9 mouse cellular contexts compared by ENCODE assay signal in the genomic region with DNA sequence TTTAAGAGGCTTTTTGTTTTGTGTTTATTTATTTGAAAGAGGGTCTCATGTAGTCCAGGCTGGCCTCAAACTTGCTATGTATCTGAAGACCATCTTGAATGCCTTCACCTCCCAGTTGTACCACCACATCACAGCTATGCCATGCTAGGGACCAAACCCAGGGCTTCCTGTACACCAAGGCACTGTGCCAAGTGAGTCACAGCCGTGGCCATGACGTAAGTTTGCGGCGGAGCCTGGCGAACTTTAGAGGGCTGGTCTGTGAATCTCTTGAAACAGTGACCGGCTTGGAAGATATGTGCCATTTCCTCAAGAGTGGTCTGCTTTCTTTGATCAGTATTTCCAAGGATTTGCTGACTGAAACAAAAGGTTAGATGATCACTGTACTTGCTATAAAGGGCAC. TPM values are rescaled to one million over a fixed set of nuclear protein-coding genes. Genes with fewer than 3 reads are reported as not detected.
DNase-seq lines count a peak whose midpoint lies in the region; ATAC-seq and TF ChIP-seq lines count a peak whose summit lies in the region.
"Had no signal": no experiment of that assay in that cellular context is flagged by ENCODE, and none has a peak within 500 bp of the region (broad histone marks: within the 10 kb centered on the region; RNA-seq: fewer than 3 reads in every experiment).

No protein-coding gene starts in this region.

- H3K36me3 ChIP-seq in kidney, adult 2 months (ENCODE audit: control insufficient read depth, insufficient read depth, low read length) = no peaks in the 10 kb centered on the region
- no peaks in the 10 kb centered on the region for H3K36me3 ChIP-seq in kidney, embryonic 16.5 days (ENCODE audit: insufficient read depth, low read length)
- H3K36me3 ChIP-seq in hindbrain, embryonic 11.5 days (ENCODE audit: control insufficient read depth, insufficient read depth, low read length) = no peaks in the 10 kb centered on the region
- H3K36me3 ChIP-seq in forebrain, embryonic 12.5 days (replicated peaks) = no peaks in the 10 kb centered on the region
- H3K36me3 ChIP-seq: neural tube, embryonic 13.5 days had no signal

- no peak for TF ChIP-seq POLR2A in kidney, adult 2 months (IDR thresholded peaks at IDR 0.05; ENCODE audit: low read depth, low read length)

- no peak overlapping the region for H3K27ac ChIP-seq in kidney, adult 2 months (ENCODE audit: insufficient read depth, low read depth, low read length)
- no peak overlapping the region for H3K27ac ChIP-seq in kidney, embryonic 16.5 days (ENCODE audit: low read length)
- no peak overlapping the region for H3K27ac ChIP-seq in hindbrain, embryonic 11.5 days (ENCODE audit: low read depth, low read length)
- H3K27ac ChIP-seq in forebrain, embryonic 12.5 days = no peak overlapping the region
- H3K27ac ChIP-seq: neural tube, embryonic 13.5 days had no signal

- ATAC-seq in kidney, embryonic 16.5 days (ENCODE audit: low FRiP score, low TSS enrichment) = no peak
- no peak for ATAC-seq in hindbrain, embryonic 11.5 days (ENCODE audit: low FRiP score)
- no peak for ATAC-seq in forebrain, embryonic 12.5 days (ENCODE audit: low FRiP score)

- peaks cover 5% of the 10 kb centered on the region; the same call in 1 of the 2 replicates for H3K4me1 ChIP-seq in kidney, adult 2 months (ENCODE audit: control insufficient read depth, insufficient read depth, low read length)
- H3K4me1 ChIP-seq in kidney, embryonic 16.5 days (ENCODE audit: insufficient read depth, low read length) = peaks cover 11% of the 10 kb centered on the region; the same call in 1 of the 2 replicates
- H3K4me1 ChIP-seq in hindbrain, embryonic 11.5 days (replicated peaks; ENCODE audit: control insufficient read depth, insufficient read depth, low read length) = no peaks in the 10 kb centered on the region
- no peaks in the 10 kb centered on the region for H3K4me1 ChIP-seq in forebrain, embryonic 12.5 days

- H3K4me2 ChIP-seq in kidney, embryonic 16.5 days (replicated peaks; ENCODE audit: low read depth, low read length) = no peak overlapping the region
- no peak overlapping the region for H3K4me2 ChIP-seq in hindbrain, embryonic 11.5 days (replicated peaks; ENCODE audit: low read depth, low read length)
- H3K4me2 ChIP-seq in forebrain, embryonic 12.5 days = no peak overlapping the region
- H3K4me2 ChIP-seq: neural tube, embryonic 13.5 days had no signal

- H3K4me3 ChIP-seq in kidney, adult 2 months (ENCODE audit: insufficient read depth, low read depth, low read length) = no peak overlapping the region
- no peak overlapping the region for H3K4me3 ChIP-seq in kidney, embryonic 16.5 days (ENCODE audit: low read length)
- H3K4me3 ChIP-seq in hindbrain, embryonic 11.5 days (ENCODE audit: low read depth, low read length) = no peak overlapping the region
- H3K4me3 ChIP-seq in forebrain, embryonic 12.5 days (replicated peaks) = no peak overlapping the region
- H3K4me3 ChIP-seq: neural tube, embryonic 13.5 days had no signal

- DNase-seq in kidney, adult 2 months = peak; percentile 21
- DNase-seq in MN1 (ENCODE audit: low spot score) = peak; percentile 56
- peak; percentile 49 for DNase-seq in heart, adult 8-10 months (ENCODE audit: low spot score)
- peak; percentile 57 for DNase-seq in lung, postnatal 25 days (ENCODE audit: low spot score)
- no peak for DNase-seq in right cerebral cortex, postnatal 4 days
- no peak for DNase-seq in hindbrain, embryonic 11.5 days (ENCODE audit: low spot score)

- no peaks in the 10 kb centered on the region for H3K9me3 ChIP-seq in kidney, embryonic 16.5 days (ENCODE audit: low read length)
- H3K9me3 ChIP-seq in hindbrain, embryonic 11.5 days (ENCODE audit: control insufficient read depth, low read length) = no peaks in the 10 kb centered on the region
- no peaks in the 10 kb centered on the region for H3K9me3 ChIP-seq in forebrain, embryonic 12.5 days
- H3K9me3 ChIP-seq: neural tube, embryonic 13.5 days had no signal

- no peaks in the 10 kb centered on the region for H3K27me3 ChIP-seq in kidney, adult 2 months (replicated peaks; ENCODE audit: control insufficient read depth, insufficient read depth, low read length)
- H3K27me3 ChIP-seq in kidney, embryonic 16.5 days (ENCODE audit: insufficient read depth, low read length) = no peaks in the 10 kb centered on the region
- no peaks in the 10 kb centered on the region for H3K27me3 ChIP-seq in hindbrain, embryonic 11.5 days (ENCODE audit: control insufficient read depth, insufficient read depth, low read length)
- H3K27me3 ChIP-seq in forebrain, embryonic 12.5 days = no peaks in the 10 kb centered on the region
- H3K27me3 ChIP-seq: neural tube, embryonic 13.5 days had no signal

- WGBS in kidney, adult 2 months = 69% methylated on average over 6 of the region's 6 CpGs
- WGBS in kidney, embryonic 16.5 days = 86% methylated on average over 6 of the region's 6 CpGs
- WGBS in hindbrain, embryonic 11.5 days = 94% methylated on average over 6 of the region's 6 CpGs
- WGBS in forebrain, embryonic 12.5 days = 96% methylated on average over 6 of the region's 6 CpGs

- no peak for TF ChIP-seq CTCF in kidney, adult 2 months (conservative IDR thresholded peaks at IDR 0.05; ENCODE audit: insufficient read depth, insufficient read length, low read depth, low read length)

- H3K9ac ChIP-seq in kidney, embryonic 16.5 days (replicated peaks; ENCODE audit: low read length) = no peak overlapping the region
- no peak overlapping the region for H3K9ac ChIP-seq in hindbrain, embryonic 11.5 days (ENCODE audit: low read depth, low read length)
- no peak overlapping the region for H3K9ac ChIP-seq in forebrain, embryonic 12.5 days
- H3K9ac ChIP-seq: neural tube, embryonic 13.5 days had no signal

RNA-seq across cellular contexts. Expression of a gene that starts 51.8 kb away (rescaled TPM):
- polyA plus RNA-seq in kidney, adult 2 months (2012; rRNA removed) = 8.9 and 9.4 TPM in 2 replicates
- polyA plus RNA-seq in kidney, embryonic 16.5 days (2015; fragmentation: Nextera tagmentation; extraction: Ambion mirVana) = 17.8 and 18.3 TPM in 2 replicates
- total RNA-seq in heart, adult 8-10 months (2022) = 10 to 100 TPM in 2 of 4 experiments, 1 to 10 TPM in 2; 8.0 to 11.3 (median 9.8) TPM
- polyA plus RNA-seq in hindbrain, embryonic 11.5 days (2014; fragmentation: Nextera tagmentation; extraction: Ambion mirVana) = 15.7 and 18.6 TPM in 2 replicates
- polyA plus RNA-seq in forebrain, embryonic 12.5 days (2016; fragmentation: Nextera tagmentation; extraction: Ambion mirVana) = 18.8 and 20.9 TPM in 2 replicates

Comparison
In these comparisons a context has a peak if more than half of its experiments do, and no peak if none do; other contexts are left out.
1. DNase-seq: peak in kidney, adult 2 months (single experiment), MN1 (single experiment), heart, adult 8-10 months (single experiment) and lung, postnatal 25 days (single experiment); none in right cerebral cortex, postnatal 4 days (single experiment) and hindbrain, embryonic 11.5 days (single experiment).